Mouse (Mus musculus) macrophage (primary cell): Measurements from ENCODE around the gene Llph. TPM values are rescaled to one million over a fixed set of nuclear protein-coding genes. Genes with fewer than 3 reads are reported as not detected.

Experiments used
- H3K27ac ChIP-seq: fragments of 350-480 bp; formaldehyde crosslinking; 2 replicates; pipeline ENCODE4 v1.9.0; 2021
- H3K36me3 ChIP-seq: fragments of 350-480 bp; formaldehyde crosslinking; 2 replicates; pipeline ENCODE4 v1.9.0; 2021; ENCODE audit errors: inconsistent target
- H3K4me3 ChIP-seq: fragments of 350-480 bp; formaldehyde crosslinking; 2 replicates; pipeline ENCODE4 v1.9.0; 2021; ENCODE audit errors: inconsistent target
- H3K79me2 ChIP-seq: fragments of 350-480 bp; formaldehyde crosslinking; 2 replicates; pipeline ENCODE4 v1.9.0; 2021; ENCODE audit errors: inconsistent target
- WGBS: methylation state at CpG from one replicate; pipeline ENCODE4 v1.1.7; 2026; ENCODE audit warnings: inconsistent platforms; ENCODE audit not compliant: missing documents; 5-methylcytosine and 5-hydroxymethylcytosine counted together
- polyA plus RNA-seq: library from polyadenylated mRNA; stranded (reverse); fragments of 250-400 nt; gene quantifications from 3 replicates; pipeline ENCODE4 v1.2.4, GENCODE M21; 2018; ENCODE audit warnings: inconsistent platforms

Gene Llph
- polyA plus RNA-seq, 1 experiment from 2014 or later, result 50.2 TPM

- H3K4me3 ChIP-seq, result no peak overlapping the region
- H3K79me2 ChIP-seq, result no peaks in the 10 kb centered on the region
- H3K27ac ChIP-seq, result no peak overlapping the region
- WGBS, result 78% methylated on average over 6 of the region's 6 CpGs
- no peaks in the 10 kb centered on the region for H3K36me3 ChIP-seq
Observed at GRCm38 (mm10) chr10:120242421-120242820, 15.6 kb downstream of the Llph start.

GRCm38 (mm10) chr10:120245681-120246080 lies 18.8 kb downstream of the Llph start:
- no peaks in the 10 kb centered on the region for H3K36me3 ChIP-seq
- no peak overlapping the region for H3K27ac ChIP-seq
- H3K79me2 ChIP-seq, result no peaks in the 10 kb centered on the region
- H3K4me3 ChIP-seq, result no peak overlapping the region
- 98% methylated on average over 5 of the region's 5 CpGs for WGBS

- Histone ChIP-seq H3K27ac (no peak overlapping the region), H3K79me2 (no peaks in the 10 kb centered on the region), H3K36me3 (no peaks in the 10 kb centered on the region), H3K4me3 (no peak overlapping the region)
- 52% methylated on average over 9 of the region's 9 CpGs for WGBS
Observed at GRCm38 (mm10) chr10:120246994-120247750, 20.3 kb downstream of the Llph start.

- 69% methylated on average over 11 of the region's 11 CpGs for WGBS
- no peak overlapping the region for H3K4me3 ChIP-seq
Observed at GRCm38 (mm10) chr10:120250911-120251683, 24.2 kb downstream of the Llph start.

GRCm38 (mm10) chr10:120251791-120252190 lies 24.9 kb downstream of the Llph start:
- Histone ChIP-seq H3K4me3 (no peak overlapping the region), H3K36me3 (no peaks in the 10 kb centered on the region), H3K79me2 (no peaks in the 10 kb centered on the region), H3K27ac (no peak overlapping the region)
- 85% methylated on average over 4 of the region's 4 CpGs for WGBS

More at GRCm38 (mm10) chr10:120250911-120251683, 24.2 kb downstream of the Llph start:
- Histone ChIP-seq H3K79me2 (no peaks in the 10 kb centered on the region), H3K36me3 (no peaks in the 10 kb centered on the region), H3K27ac (no peak overlapping the region)

GRCm38 (mm10) chr10:120252800-120253199 lies 25.9 kb downstream of the Llph start:
- WGBS, result 11% methylated on average over 8 of the region's 8 CpGs
- Histone ChIP-seq H3K27ac (no peak overlapping the region), H3K36me3 (no peaks in the 10 kb centered on the region), H3K79me2 (no peaks in the 10 kb centered on the region), H3K4me3 (no peak overlapping the region)

- Histone ChIP-seq H3K79me2 (no peaks in the 10 kb centered on the region), H3K27ac (no peak overlapping the region), H3K36me3 (no peaks in the 10 kb centered on the region), H3K4me3 (no peak overlapping the region)
- 10% methylated on average over 11 of the region's 11 CpGs for WGBS
Observed at GRCm38 (mm10) chr10:120257231-120257630, 30.4 kb downstream of the Llph start.

GRCm38 (mm10) chr10:120267790-120268189 lies 40.9 kb downstream of the Llph start:
- no peak overlapping the region for H3K4me3 ChIP-seq
- no peaks in the 10 kb centered on the region for H3K36me3 ChIP-seq
- H3K27ac ChIP-seq, result no peak overlapping the region
- no peaks in the 10 kb centered on the region for H3K79me2 ChIP-seq
- 88% methylated on average over 12 of the region's 12 CpGs for WGBS

- H3K27ac ChIP-seq, result no peak overlapping the region
- WGBS, result 92% methylated on average over 13 of the region's 13 CpGs
- no peak overlapping the region for H3K4me3 ChIP-seq
- H3K79me2 ChIP-seq, result no peaks in the 10 kb centered on the region
- no peaks in the 10 kb centered on the region for H3K36me3 ChIP-seq
Observed at GRCm38 (mm10) chr10:120269946-120270345, 43.1 kb downstream of the Llph start.

GRCm38 (mm10) chr10:120270777-120271176 lies 43.9 kb downstream of the Llph start:
- Histone ChIP-seq H3K79me2 (no peaks in the 10 kb centered on the region), H3K36me3 (no peaks in the 10 kb centered on the region), H3K4me3 (no peak overlapping the region), H3K27ac (no peak overlapping the region)
- 78% methylated on average over 4 of the region's 4 CpGs for WGBS

- Histone ChIP-seq H3K4me3 (no peak overlapping the region), H3K36me3 (no peaks in the 10 kb centered on the region), H3K79me2 (no peaks in the 10 kb centered on the region), H3K27ac (no peak overlapping the region)
- 30% methylated on average over 6 of the region's 6 CpGs for WGBS
Observed at GRCm38 (mm10) chr10:120271318-120271717, 44.4 kb downstream of the Llph start.

- 21% methylated on average over 9 of the region's 11 CpGs for WGBS
- H3K79me2 ChIP-seq, result no peaks in the 10 kb centered on the region
- no peak overlapping the region for H3K4me3 ChIP-seq
- H3K27ac ChIP-seq, result no peak overlapping the region
- no peaks in the 10 kb centered on the region for H3K36me3 ChIP-seq
Observed at GRCm38 (mm10) chr10:120271879-120272269, 45.0 kb downstream of the Llph start.

- 29% methylated on average over 19 of the region's 19 CpGs for WGBS
- Histone ChIP-seq H3K4me3 (no peak overlapping the region), H3K27ac (no peak overlapping the region), H3K36me3 (no peaks in the 10 kb centered on the region), H3K79me2 (no peaks in the 10 kb centered on the region)
Observed at GRCm38 (mm10) chr10:120272270-120272883, 45.5 kb downstream of the Llph start.

GRCm38 (mm10) chr10:120273335-120273734 lies 46.5 kb downstream of the Llph start:
- H3K27ac ChIP-seq, result no peak overlapping the region
- H3K36me3 ChIP-seq, result no peaks in the 10 kb centered on the region
- no peaks in the 10 kb centered on the region for H3K79me2 ChIP-seq
- no peak overlapping the region for H3K4me3 ChIP-seq
- WGBS, result 63% methylated on average over 7 of the region's 7 CpGs
